Comparison of ENCODE assay signal across 10 mouse cellular contexts in genomic region chr16:62832481-62832880, GRCm38 (mm10). TPM values are rescaled to one million over a fixed set of nuclear protein-coding genes. Genes with fewer than 3 reads are reported as not detected.
A peak's percentile ranks its signal among the peaks of the same experiment; 100 is the strongest.
DNase-seq lines count a peak whose midpoint lies in the region; ATAC-seq and TF ChIP-seq lines count a peak whose summit lies in the region.
"Had no signal": no experiment of that assay in that cellular context is flagged by ENCODE, and none has a peak within 500 bp of the region (broad histone marks: within the 10 kb centered on the region; RNA-seq: fewer than 3 reads in every experiment).

No protein-coding gene starts in this region.

- H3K27me3 ChIP-seq in hindbrain, embryonic 10.5 days (ENCODE audit: insufficient read depth, poor library complexity, severe bottlenecking), result no peaks in the 10 kb centered on the region
- H3K27me3 ChIP-seq in hindbrain, embryonic 12.5 days, result no peaks in the 10 kb centered on the region
- no peaks in the 10 kb centered on the region for H3K27me3 ChIP-seq in Patski
- no peaks in the 10 kb centered on the region for H3K27me3 ChIP-seq in limb, embryonic 14.5 days (ENCODE audit: control insufficient read depth, insufficient read depth, low read length)
- no peaks in the 10 kb centered on the region for H3K27me3 ChIP-seq in neural tube, embryonic 13.5 days
- H3K27me3 ChIP-seq: limb, embryonic 13.5 days had no signal

- peak; percentile 85 for TF ChIP-seq CTCF in Patski (IDR thresholded peaks at IDR 0.05)

- no peaks in the 10 kb centered on the region for H3K9me3 ChIP-seq in hindbrain, embryonic 10.5 days
- no peaks in the 10 kb centered on the region for H3K9me3 ChIP-seq in hindbrain, embryonic 12.5 days (replicated peaks)
- H3K9me3 ChIP-seq in limb, embryonic 14.5 days (ENCODE audit: control insufficient read depth, low read length), result no peaks in the 10 kb centered on the region
- H3K9me3 ChIP-seq in neural tube, embryonic 13.5 days, result no peaks in the 10 kb centered on the region
- H3K9me3 ChIP-seq: limb, embryonic 13.5 days had no signal

- peak; percentile 40 for DNase-seq in hindbrain, embryonic 10.5 days (ENCODE audit: low spot score)
- no peak for DNase-seq in Patski (ENCODE audit: low read depth, low spot score)
- peak; percentile 25 to 61 for DNase-seq in heart, postnatal 14 days
- DNase-seq in limb, embryonic 14.5 days (ENCODE audit: low spot score), result peak; percentile 15
- no peak for DNase-seq in urinary bladder, postnatal 10 days (ENCODE audit: low spot score)

- 21% methylated on average over 4 of the region's 4 CpGs for WGBS in hindbrain, embryonic 10.5 days
- WGBS in hindbrain, embryonic 12.5 days, result 24% methylated on average over 4 of the region's 4 CpGs
- WGBS in limb, embryonic 14.5 days, result 13% methylated on average over 4 of the region's 4 CpGs
- WGBS in neural tube, embryonic 13.5 days, result 22% methylated on average over 4 of the region's 4 CpGs

- no peak for TF ChIP-seq POLR2A in limb, embryonic 14.5 days (IDR thresholded peaks at IDR 0.05; ENCODE audit: borderline replicate concordance, extremely low read depth, insufficient read depth, insufficient read length)

- POLR2A ChIA-PET in Patski (lab: Charles Lee), result interaction anchor here (0.6 to 0.7 kb wide), 2 partner anchors 36 to 351 kb away, joined by 3 to 5 read pairs; no protein-coding TSS in a partner anchor

- no peak overlapping the region for H3K4me2 ChIP-seq in hindbrain, embryonic 12.5 days (replicated peaks)
- H3K4me2 ChIP-seq in limb, embryonic 14.5 days (replicated peaks; ENCODE audit: low read depth, low read length, severe bottlenecking), result no peak overlapping the region
- no peak overlapping the region for H3K4me2 ChIP-seq in neural tube, embryonic 13.5 days
- H3K4me2 ChIP-seq: limb, embryonic 13.5 days had no signal

- H3K27ac ChIP-seq in hindbrain, embryonic 10.5 days, result no peak overlapping the region
- H3K27ac ChIP-seq in hindbrain, embryonic 12.5 days, result no peak overlapping the region
- no peak overlapping the region for H3K27ac ChIP-seq in limb, embryonic 14.5 days (replicated peaks; ENCODE audit: low read depth, low read length)
- H3K27ac ChIP-seq in neural tube, embryonic 13.5 days (replicated peaks), result no peak overlapping the region
- H3K27ac ChIP-seq: limb, embryonic 13.5 days had no signal

- no peaks in the 10 kb centered on the region for H3K36me3 ChIP-seq in hindbrain, embryonic 10.5 days
- H3K36me3 ChIP-seq in hindbrain, embryonic 12.5 days, result no peaks in the 10 kb centered on the region
- H3K36me3 ChIP-seq in limb, embryonic 14.5 days (ENCODE audit: control insufficient read depth, insufficient read depth, low read length), result no peaks in the 10 kb centered on the region; the same call in 1 of the 2 replicates
- no peaks in the 10 kb centered on the region for H3K36me3 ChIP-seq in neural tube, embryonic 13.5 days

- intact Hi-C loops in heart, postnatal 14 days (cut with DNase I), result no loop called here

- in situ Hi-C loops in Patski (cut with MboI; ENCODE audit: low pct_unique_long_range_greater_than_20kb), result no loop called here

- no peak overlapping the region for H3K9ac ChIP-seq in hindbrain, embryonic 12.5 days
- no peak overlapping the region for H3K9ac ChIP-seq in limb, embryonic 14.5 days (ENCODE audit: low read depth, low read length, severe bottlenecking)
- H3K9ac ChIP-seq in neural tube, embryonic 13.5 days, result no peak overlapping the region
- H3K9ac ChIP-seq: limb, embryonic 13.5 days had no signal

- no peak; the same call in 1 of the 2 replicates for ATAC-seq in hindbrain, embryonic 12.5 days (ENCODE audit: low FRiP score)
- ATAC-seq in Patski, result peak; percentile 94
- peak; percentile 91 for ATAC-seq in common myeloid progenitor, adult 5-6 weeks (replicated peaks; ENCODE audit: low read depth, poor library complexity, severe bottlenecking)
- no peak for ATAC-seq in limb, embryonic 14.5 days (ENCODE audit: low FRiP score, low read depth)
- ATAC-seq in neural tube, embryonic 13.5 days (ENCODE audit: low read depth), result peak; percentile 50; the same call in 1 of the 2 replicates

- CTCF ChIA-PET in Patski (lab: Charles Lee), result interaction anchor here (0.7 to 2.5 kb wide), 14 partner anchors 8 to 58 kb away, joined by 3 to 16 read pairs (median 3); no protein-coding TSS in a partner anchor

- no peak overlapping the region for H3K4me3 ChIP-seq in hindbrain, embryonic 10.5 days
- H3K4me3 ChIP-seq in hindbrain, embryonic 12.5 days, result no peak overlapping the region
- no peak overlapping the region for H3K4me3 ChIP-seq in limb, embryonic 14.5 days (replicated peaks; ENCODE audit: low read length)
- H3K4me3 ChIP-seq in neural tube, embryonic 13.5 days, result no peak overlapping the region
- H3K4me3 ChIP-seq: limb, embryonic 13.5 days had no signal

- H3K4me1 ChIP-seq in hindbrain, embryonic 10.5 days (replicated peaks), result no peaks in the 10 kb centered on the region
- no peaks in the 10 kb centered on the region for H3K4me1 ChIP-seq in hindbrain, embryonic 12.5 days
- H3K4me1 ChIP-seq in limb, embryonic 14.5 days (ENCODE audit: control insufficient read depth, insufficient read depth, low read length), result no peaks in the 10 kb centered on the region
- H3K4me1 ChIP-seq in neural tube, embryonic 13.5 days (replicated peaks), result no peaks in the 10 kb centered on the region

RNA-seq across cellular contexts. Expression of gene Arl13b, which starts 14.4 kb away (rescaled TPM):
- polyA plus RNA-seq in hindbrain, embryonic 10.5 days (2016; fragmentation: Nextera tagmentation; extraction: Ambion mirVana), result 13.5 and 17.6 TPM in 2 replicates
- polyA plus RNA-seq in hindbrain, embryonic 12.5 days (2016; fragmentation: Nextera tagmentation; extraction: Ambion mirVana), result 18.6 and 21.0 TPM in 2 replicates
- polyA plus RNA-seq in Patski (2021), result 25.1 TPM
- 12.4 and 14.7 TPM in 2 replicates for total RNA-seq in common myeloid progenitor, adult 5-6 weeks (2017)
- 10 to 100 TPM in 1 of 2 experiments, 1 to 10 TPM in 1; 9.9 to 13.7 TPM for total RNA-seq in heart, postnatal 14 days (2021)
- 16.0 and 21.5 TPM in 2 replicates for polyA plus RNA-seq in limb, embryonic 14.5 days (2012; rRNA removed)
- polyA plus RNA-seq in limb, embryonic 14.5 days (2014; fragmentation: Nextera tagmentation; extraction: Ambion mirVana), result 23.7 and 24.0 TPM in 2 replicates
- polyA plus RNA-seq in neural tube, embryonic 13.5 days (2015; fragmentation: Nextera tagmentation; extraction: Ambion mirVana), result 16.6 and 17.9 TPM in 2 replicates

RNA-seq across cellular contexts. Expression of gene Stx19, which starts 18.0 kb away (rescaled TPM):
- 0.31 and 0.48 TPM in 2 replicates for polyA plus RNA-seq in hindbrain, embryonic 10.5 days (2016; fragmentation: Nextera tagmentation; extraction: Ambion mirVana)
- 0.48 and 0.50 TPM in 2 replicates for polyA plus RNA-seq in hindbrain, embryonic 12.5 days (2016; fragmentation: Nextera tagmentation; extraction: Ambion mirVana)
- 0.05 TPM for polyA plus RNA-seq in Patski (2021)
- total RNA-seq in common myeloid progenitor, adult 5-6 weeks (2017), result not detected in 2 replicates
- total RNA-seq in heart, postnatal 14 days (2021), result not detected
- 0.27 and 0.36 TPM in 2 replicates for polyA plus RNA-seq in limb, embryonic 14.5 days (2012; rRNA removed)
- polyA plus RNA-seq in limb, embryonic 14.5 days (2014; fragmentation: Nextera tagmentation; extraction: Ambion mirVana), result 1.1 and 1.3 TPM in 2 replicates
- 0.31 and 0.54 TPM in 2 replicates for polyA plus RNA-seq in neural tube, embryonic 13.5 days (2015; fragmentation: Nextera tagmentation; extraction: Ambion mirVana)
- total RNA-seq: adrenal gland, postnatal 4 days had no signal

RNA-seq across cellular contexts. Expression of gene Pros1, which starts 21.6 kb away (rescaled TPM):
- 16.7 and 18.6 TPM in 2 replicates for polyA plus RNA-seq in hindbrain, embryonic 10.5 days (2016; fragmentation: Nextera tagmentation; extraction: Ambion mirVana)
- 20.1 and 22.4 TPM in 2 replicates for polyA plus RNA-seq in hindbrain, embryonic 12.5 days (2016; fragmentation: Nextera tagmentation; extraction: Ambion mirVana)
- polyA plus RNA-seq in Patski (2021), result 213 TPM
- total RNA-seq in common myeloid progenitor, adult 5-6 weeks (2017), result 6.8 and 8.1 TPM in 2 replicates
- 10 to 100 TPM; 22.4 to 23.7 TPM for total RNA-seq in heart, postnatal 14 days (2021)
- polyA plus RNA-seq in limb, embryonic 14.5 days (2012; rRNA removed), result 23.7 and 25.7 TPM in 2 replicates
- 43.2 and 46.9 TPM in 2 replicates for polyA plus RNA-seq in limb, embryonic 14.5 days (2014; fragmentation: Nextera tagmentation; extraction: Ambion mirVana)
- polyA plus RNA-seq in neural tube, embryonic 13.5 days (2015; fragmentation: Nextera tagmentation; extraction: Ambion mirVana), result 14.6 and 18.1 TPM in 2 replicates

RNA-seq across cellular contexts. Expression of gene Nsun3, which starts 45.9 kb away (rescaled TPM):
- 7.8 and 8.0 TPM in 2 replicates for polyA plus RNA-seq in hindbrain, embryonic 10.5 days (2016; fragmentation: Nextera tagmentation; extraction: Ambion mirVana)
- 10.5 and 12.6 TPM in 2 replicates for polyA plus RNA-seq in hindbrain, embryonic 12.5 days (2016; fragmentation: Nextera tagmentation; extraction: Ambion mirVana)
- 10.3 TPM for polyA plus RNA-seq in Patski (2021)
- 23.6 and 25.5 TPM in 2 replicates for total RNA-seq in common myeloid progenitor, adult 5-6 weeks (2017)
- 1 to 10 TPM; 5.9 to 8.9 TPM for total RNA-seq in heart, postnatal 14 days (2021)
- 7.2 and 7.8 TPM in 2 replicates for polyA plus RNA-seq in limb, embryonic 14.5 days (2012; rRNA removed)
- 8.1 and 9.9 TPM in 2 replicates for polyA plus RNA-seq in limb, embryonic 14.5 days (2014; fragmentation: Nextera tagmentation; extraction: Ambion mirVana)
- polyA plus RNA-seq in neural tube, embryonic 13.5 days (2015; fragmentation: Nextera tagmentation; extraction: Ambion mirVana), result 10.8 TPM in 2 replicates

Comparison
In these comparisons a context has a peak if more than half of its experiments do, and no peak if none do; other contexts are left out.
1. DNase-seq: peak in hindbrain, embryonic 10.5 days (single experiment), heart, postnatal 14 days (2 of 2) and limb, embryonic 14.5 days (single experiment); none in Patski (single experiment) and urinary bladder, postnatal 10 days (single experiment).
2. ATAC-seq: peak in Patski (single experiment), common myeloid progenitor, adult 5-6 weeks (single experiment) and neural tube, embryonic 13.5 days (single experiment); none in hindbrain, embryonic 12.5 days (single experiment) and limb, embryonic 14.5 days (single experiment).